Mouse (Mus musculus) forebrain, embryonic 12.5 days (tissue): ENCODE measurements around the gene Morn3. TPM values are rescaled to one million over a fixed set of nuclear protein-coding genes. Genes with fewer than 3 reads are reported as not detected.

Experiments
- ATAC-seq: fragments of 200-750 bp; cut with Nextera tagmentation; 2 replicates; pipeline ENCODE4 v1.8.0; 2017; ENCODE audit warnings: moderate TSS enrichment; ENCODE audit not compliant: low FRiP score
- H3K27ac ChIP-seq: fragments of 300-500 bp; sonication (generic); 2 replicates; pipeline ENCODE4 v1.5.1; 2016; ENCODE audit warnings: mild to moderate bottlenecking
- H3K27me3 ChIP-seq: fragments of 300-500 bp; sonication (generic); 2 replicates; pipeline ENCODE4 v1.6.1; 2016; ENCODE audit warnings: mild to moderate bottlenecking
- H3K36me3 ChIP-seq: fragments of 300-500 bp; sonication (generic); replicated peaks from 2 replicates; pipeline ENCODE4 v1.6.1; 2016; ENCODE audit warnings: mild to moderate bottlenecking
- H3K4me1 ChIP-seq: fragments of 300-500 bp; sonication (generic); 2 replicates; pipeline ENCODE4 v1.6.1; 2016
- H3K4me2 ChIP-seq: fragments of 300-500 bp; sonication (generic); 2 replicates; pipeline ENCODE4 v1.6.1; 2016; ENCODE audit warnings: mild to moderate bottlenecking, moderate library complexity
- H3K4me3 ChIP-seq: fragments of 300-500 bp; sonication (generic); replicated peaks from 2 replicates; pipeline ENCODE4 v1.5.1; 2016; ENCODE audit warnings: mild to moderate bottlenecking
- H3K9ac ChIP-seq: fragments of 300-500 bp; sonication (generic); 2 replicates; pipeline ENCODE4 v1.6.1; 2016; ENCODE audit warnings: mild to moderate bottlenecking
- H3K9me3 ChIP-seq: fragments of 300-500 bp; sonication (generic); 2 replicates; pipeline ENCODE4 v1.6.1; 2016
- WGBS: fragments of 180-500 bp; shearing (Covaris S2); methylation state at CpG from one replicate; pipeline ENCODE4 v1.1.7; 2016; 5-methylcytosine and 5-hydroxymethylcytosine counted together
- polyA plus RNA-seq: library from polyadenylated mRNA; unstranded; fragments of >200 nt; fragmentation: Nextera tagmentation; extraction: Ambion mirVana; gene quantifications from 2 replicates; pipeline ENCODE4 v1.2.1, GENCODE M21; 2016

Gene Morn3
- polyA plus RNA-seq, 1 experiment from 2014 or later = 0.50 TPM

- 96% methylated on average over 4 of the region's 4 CpGs for WGBS
- H3K4me2 ChIP-seq = no peak overlapping the region
- no peak for ATAC-seq
These were observed 11.7 kb downstream of the Morn3 start for GRCm38 (mm10) chr5:123035089-123035488.

GRCm38 (mm10) chr5:123033646-123034160, 13.1 kb downstream of the Morn3 start:
- no peak for ATAC-seq
- Histone ChIP-seq H3K9me3 (no peaks in the 10 kb centered on the region), H3K27ac (no peak overlapping the region), H3K4me1 (no peaks in the 10 kb centered on the region; the same call in 1 of the 2 replicates), H3K9ac (no peak overlapping the region), H3K27me3 (no peaks in the 10 kb centered on the region), H3K36me3 (peaks cover 20% of the 10 kb centered on the region), H3K4me2 (no peak overlapping the region), H3K4me3 (no peak overlapping the region)
- WGBS = 74% methylated on average over 7 of the region's 7 CpGs

More at GRCm38 (mm10) chr5:123035089-123035488, 11.7 kb downstream of the Morn3 start:
- peaks cover 8% of the 10 kb centered on the region for H3K36me3 ChIP-seq
- H3K9ac ChIP-seq = no peak overlapping the region
- no peaks in the 10 kb centered on the region for H3K9me3 ChIP-seq
- H3K4me3 ChIP-seq = no peak overlapping the region
- no peaks in the 10 kb centered on the region for H3K27me3 ChIP-seq
- H3K27ac ChIP-seq = no peak overlapping the region
- peaks cover 10% of the 10 kb centered on the region for H3K4me1 ChIP-seq

- H3K9ac ChIP-seq = no peak overlapping the region
- ATAC-seq = no peak
- no peak overlapping the region for H3K27ac ChIP-seq
- H3K4me1 ChIP-seq = no peaks in the 10 kb centered on the region; the same call in 1 of the 2 replicates
- H3K36me3 ChIP-seq = peaks cover 20% of the 10 kb centered on the region
- no peaks in the 10 kb centered on the region for H3K27me3 ChIP-seq
- H3K4me2 ChIP-seq = no peak overlapping the region
- H3K4me3 ChIP-seq = no peak overlapping the region
- H3K9me3 ChIP-seq = no peaks in the 10 kb centered on the region
- 88% methylated on average over 3 of the region's 3 CpGs for whole genome bisulfite sequencing
These were observed 15.5 kb downstream of the Morn3 start for GRCm38 (mm10) chr5:123031312-123031711.

GRCm38 (mm10) chr5:123029729-123030128, 17.1 kb downstream of the Morn3 start:
- ATAC-seq = no peak
- Histone ChIP-seq H3K27me3 (no peaks in the 10 kb centered on the region), H3K36me3 (peaks cover 20% of the 10 kb centered on the region), H3K9ac (no peak overlapping the region), H3K4me2 (no peak overlapping the region), H3K4me3 (no peak overlapping the region), H3K9me3 (no peaks in the 10 kb centered on the region), H3K27ac (no peak overlapping the region), H3K4me1 (no peaks in the 10 kb centered on the region)
- WGBS = 91% methylated on average over 7 of the region's 7 CpGs

- Histone ChIP-seq H3K27me3 (no peaks in the 10 kb centered on the region), H3K27ac (no peak overlapping the region)
- WGBS = 79% methylated on average over 6 of the region's 6 CpGs
These were observed 19.4 kb downstream of the Morn3 start for GRCm38 (mm10) chr5:123027436-123027835.

GRCm38 (mm10) chr5:123026414-123026813, 20.4 kb downstream of the Morn3 start:
- no peak overlapping the region for H3K9ac ChIP-seq
- no peak overlapping the region for H3K4me2 ChIP-seq
- H3K36me3 ChIP-seq = peaks cover 15% of the 10 kb centered on the region
- no peaks in the 10 kb centered on the region for H3K4me1 ChIP-seq
- 69% methylated on average over 6 of the region's 6 CpGs for WGBS
- H3K27me3 ChIP-seq = no peaks in the 10 kb centered on the region
- H3K4me3 ChIP-seq = no peak overlapping the region
- no peak for ATAC-seq
- no peaks in the 10 kb centered on the region for H3K9me3 ChIP-seq
- no peak overlapping the region for H3K27ac ChIP-seq

More at GRCm38 (mm10) chr5:123027436-123027835, 19.4 kb downstream of the Morn3 start:
- H3K9ac ChIP-seq = no peak overlapping the region
- no peak overlapping the region for H3K4me3 ChIP-seq
- no peak overlapping the region for H3K4me2 ChIP-seq
- H3K9me3 ChIP-seq = no peaks in the 10 kb centered on the region
- peaks cover 20% of the 10 kb centered on the region for H3K36me3 ChIP-seq
- no peak for ATAC-seq
- H3K4me1 ChIP-seq = no peaks in the 10 kb centered on the region

GRCm38 (mm10) chr5:123024965-123025573, 21.7 kb downstream of the Morn3 start:
- no peak overlapping the region for H3K4me3 ChIP-seq
- no peak overlapping the region for H3K27ac ChIP-seq
- no peaks in the 10 kb centered on the region for H3K9me3 ChIP-seq
- H3K36me3 ChIP-seq = peaks cover 12% of the 10 kb centered on the region
- no peak overlapping the region for H3K4me2 ChIP-seq
- WGBS = 88% methylated on average over 9 of the region's 9 CpGs
- no peak for ATAC-seq
- peaks cover under 1% of the 10 kb centered on the region; the same call in 1 of the 2 replicates for H3K4me1 ChIP-seq
- H3K9ac ChIP-seq = no peak overlapping the region
- no peaks in the 10 kb centered on the region for H3K27me3 ChIP-seq

- H3K4me3 ChIP-seq = no peak overlapping the region
- no peak overlapping the region for H3K9ac ChIP-seq
- H3K9me3 ChIP-seq = no peaks in the 10 kb centered on the region
- ATAC-seq = no peak
- WGBS = 93% methylated on average over 6 of the region's 6 CpGs
- no peak overlapping the region for H3K27ac ChIP-seq
- H3K36me3 ChIP-seq = peaks cover 4% of the 10 kb centered on the region
- no peaks in the 10 kb centered on the region for H3K27me3 ChIP-seq
- H3K4me1 ChIP-seq = peaks cover 8% of the 10 kb centered on the region
- H3K4me2 ChIP-seq = no peak overlapping the region
These were observed 22.5 kb downstream of the Morn3 start for GRCm38 (mm10) chr5:123024312-123024711.

- no peak for ATAC-seq
- H3K9me3 ChIP-seq = no peaks in the 10 kb centered on the region
- H3K27me3 ChIP-seq = 0 out of 2 replicates have a peak, but pooled peaks cover 1% of the 10 kb centered on the region
- H3K4me2 ChIP-seq = no peak overlapping the region
- no peak overlapping the region for H3K4me3 ChIP-seq
- 90% methylated on average over 6 of the region's 6 CpGs for WGBS
- H3K9ac ChIP-seq = no peak overlapping the region
- H3K4me1 ChIP-seq = peaks cover 15% of the 10 kb centered on the region
- no peak overlapping the region for H3K27ac ChIP-seq
- no peaks in the 10 kb centered on the region for H3K36me3 ChIP-seq
These were observed 23.8 kb downstream of the Morn3 start for GRCm38 (mm10) chr5:123023049-123023448.

GRCm38 (mm10) chr5:123021438-123021837, 25.4 kb downstream of the Morn3 start:
- 88% methylated on average over 7 of the region's 7 CpGs for WGBS
- H3K9ac ChIP-seq = no peak overlapping the region
- H3K4me2 ChIP-seq = no peak overlapping the region
- 0 out of 2 replicates have a peak, but pooled peaks cover 3% of the 10 kb centered on the region for H3K27me3 ChIP-seq
- no peak for ATAC-seq
- H3K9me3 ChIP-seq = no peaks in the 10 kb centered on the region
- peaks cover 16% of the 10 kb centered on the region for H3K4me1 ChIP-seq
- H3K4me3 ChIP-seq = no peak overlapping the region
- H3K36me3 ChIP-seq = no peaks in the 10 kb centered on the region
- H3K27ac ChIP-seq = no peak overlapping the region

- H3K9me3 ChIP-seq = no peaks in the 10 kb centered on the region
- no peak overlapping the region for H3K9ac ChIP-seq
- H3K4me2 ChIP-seq = no peak overlapping the region
- H3K36me3 ChIP-seq = no peaks in the 10 kb centered on the region
- 0 out of 2 replicates have a peak overlapping the region, but pooled peaks have one; percentile 76 for H3K27ac ChIP-seq
- 96% methylated on average over 5 of the region's 5 CpGs for WGBS
- peaks cover 26% of the 10 kb centered on the region for H3K4me1 ChIP-seq
- H3K4me3 ChIP-seq = no peak overlapping the region
- H3K27me3 ChIP-seq = 0 out of 2 replicates have a peak, but pooled peaks cover 3% of the 10 kb centered on the region
- no peak for ATAC-seq
These were observed 26.4 kb downstream of the Morn3 start for GRCm38 (mm10) chr5:123020426-123020825.

GRCm38 (mm10) chr5:123019336-123020016, 27.3 kb downstream of the Morn3 start:
- Histone ChIP-seq H3K27me3 (0 out of 2 replicates have a peak, but pooled peaks cover 3% of the 10 kb centered on the region), H3K4me1 (peaks cover 29% of the 10 kb centered on the region), H3K27ac (peak overlapping the region; percentile 76), H3K9ac (peak overlapping the region; percentile 18; the same call in 1 of the 2 replicates), H3K4me3 (no peak overlapping the region), H3K4me2 (0 out of 2 replicates have a peak overlapping the region, but pooled peaks have one; percentile 5), H3K9me3 (no peaks in the 10 kb centered on the region), H3K36me3 (no peaks in the 10 kb centered on the region)
- WGBS = 43% methylated on average over 10 of the region's 10 CpGs
- ATAC-seq = no peak
